Mouse (Mus musculus): Measurements from ENCODE around the gene Ndufa5. TPM values are rescaled to one million over a fixed set of nuclear protein-coding genes. Genes with fewer than 3 reads are reported as not detected.

Ndufa5 gene
- 100 to 1,000 TPM; 302 to 409 TPM for total RNA-seq (2021)
- long read RNA-seq, experiment 1, transcript Ndufa5-202 (4 exons, 315 nt): minor isoform, 5 of 79 reads
- long read RNA-seq, experiment 1, transcript Ndufa5-201 (5 exons, 875 nt): major isoform, 57 of 79 reads
- long read RNA-seq, experiment 1, partial matches to known transcripts: 15 of 79 reads
- long read RNA-seq, experiment 1, other reads (novel, unspliced or antisense): 2 of 79 reads
- long read RNA-seq, experiment 2, transcript Ndufa5-202 (4 exons, 315 nt): minor isoform, 6 of 336 reads
- long read RNA-seq, experiment 2, transcript Ndufa5-201 (5 exons, 875 nt): major isoform, 270 of 336 reads
- long read RNA-seq, experiment 2, partial matches to known transcripts: 51 of 336 reads
- long read RNA-seq, experiment 2, other reads (novel, unspliced or antisense): 7 of 336 reads

- DNase-seq (ENCODE audit: low spot score in 2 of 2): peak; percentile 79 to 80
Measured at GRCm38 (mm10) chr6:24527155-24528063, at the start of gene Ndufa5. Gene Ndufa5, minus strand, starts transcription at chr6:24528013.

- no peak for DNase-seq (ENCODE audit: low spot score in 2 of 2)
Measured at GRCm38 (mm10) chr6:24573319-24573718, 45.5 kb upstream of the Ndufa5 start.

GRCm38 (mm10) chr6:24572431-24572830 is 44.6 kb upstream of the Ndufa5 start:
- DNase-seq (ENCODE audit: low spot score in 2 of 2): no peak

GRCm38 (mm10) chr6:24571126-24571525 is 43.3 kb upstream of the Ndufa5 start:
- DNase-seq (ENCODE audit: low spot score in 2 of 2): no peak

GRCm38 (mm10) chr6:24570278-24570677 is 42.5 kb upstream of the Ndufa5 start:
- DNase-seq (ENCODE audit: low spot score in 2 of 2): no peak

- no peak for DNase-seq (ENCODE audit: low spot score in 2 of 2)
Measured at GRCm38 (mm10) chr6:24569711-24570110, 41.9 kb upstream of the Ndufa5 start.

- no peak for DNase-seq (ENCODE audit: low spot score in 2 of 2)
Measured at GRCm38 (mm10) chr6:24568963-24569362, 41.1 kb upstream of the Ndufa5 start.

- DNase-seq (ENCODE audit: low spot score in 2 of 2): no peak
Measured at GRCm38 (mm10) chr6:24564886-24565285, 37.1 kb upstream of the Ndufa5 start.

- DNase-seq (ENCODE audit: low spot score in 2 of 2): no peak
Measured at GRCm38 (mm10) chr6:24564081-24564480, 36.3 kb upstream of the Ndufa5 start.

GRCm38 (mm10) chr6:24555488-24555887 is 27.7 kb upstream of the Ndufa5 start:
- DNase-seq (ENCODE audit: low spot score in 2 of 2): no peak

- no peak for DNase-seq (ENCODE audit: low spot score in 2 of 2)
Measured at GRCm38 (mm10) chr6:24554427-24555086, 26.7 kb upstream of the Ndufa5 start.

- no peak for DNase-seq (ENCODE audit: low spot score in 2 of 2)
Measured at GRCm38 (mm10) chr6:24552046-24552445, 24.2 kb upstream of the Ndufa5 start.

GRCm38 (mm10) chr6:24549801-24550200 is 22.0 kb upstream of the Ndufa5 start:
- DNase-seq (ENCODE audit: low spot score in 2 of 2): no peak

GRCm38 (mm10) chr6:24546716-24547420 is 19.1 kb upstream of the Ndufa5 start:
- no peak for DNase-seq (ENCODE audit: low spot score in 2 of 2)

GRCm38 (mm10) chr6:24543119-24543591 is 15.3 kb upstream of the Ndufa5 start:
- no peak for DNase-seq (ENCODE audit: low spot score in 2 of 2)

GRCm38 (mm10) chr6:24542393-24542792 is 14.6 kb upstream of the Ndufa5 start:
- DNase-seq (ENCODE audit: low spot score in 2 of 2): no peak

GRCm38 (mm10) chr6:24540106-24540505 is 12.3 kb upstream of the Ndufa5 start:
- no peak for DNase-seq (ENCODE audit: low spot score in 2 of 2)

- DNase-seq (ENCODE audit: low spot score in 2 of 2): no peak
Measured at GRCm38 (mm10) chr6:24538435-24538834, 10.6 kb upstream of the Ndufa5 start.

- no peak for DNase-seq (ENCODE audit: low spot score in 2 of 2)
Measured at GRCm38 (mm10) chr6:24532804-24533203, 5.0 kb upstream of the Ndufa5 start.

GRCm38 (mm10) chr6:24530711-24531420 is 3.1 kb upstream of the Ndufa5 start:
- no peak for DNase-seq (ENCODE audit: low spot score in 2 of 2)
